Mouse (Mus musculus): ENCODE measurements around the gene Sacs. TPM values are rescaled to one million over a fixed set of nuclear protein-coding genes. Genes with fewer than 3 reads are reported as not detected.

The Sacs gene
- polyA plus RNA-seq, 1 experiment: 0.88 TPM

GRCm38 (mm10) chr14:61235846-61236474 lies 97.7 kb downstream of the Sacs start:
- Histone ChIP-seq H3K4me1 (ENCODE audit: control insufficient read depth, insufficient read depth, insufficient read length) (no peaks in the 10 kb centered on the region), H3K27ac (ENCODE audit: insufficient read depth, low read length) (no peak overlapping the region), H3K36me3 (ENCODE audit: control insufficient read depth, insufficient read depth, low read length) (no peaks in the 10 kb centered on the region), H3K4me3 (ENCODE audit: extremely low read depth, insufficient read depth, insufficient read length) (no peak overlapping the region), H3K27me3 (ENCODE audit: control insufficient read depth, insufficient read depth, low read length) (no peaks in the 10 kb centered on the region)
- TF ChIP-seq CTCF (IDR thresholded peaks at IDR 0.05; ENCODE audit: extremely low read depth, insufficient read depth, insufficient read length, insufficient replicate concordance) (no peak), POLR2A (IDR thresholded peaks at IDR 0.05; ENCODE audit: low read depth, low read length) (no peak)
- 75% methylated on average over 5 of the region's 5 CpGs for WGBS
- no peak for DNase-seq (ENCODE audit: low read depth in 1 of 2, low spot score in 2 of 2)

DNA sequence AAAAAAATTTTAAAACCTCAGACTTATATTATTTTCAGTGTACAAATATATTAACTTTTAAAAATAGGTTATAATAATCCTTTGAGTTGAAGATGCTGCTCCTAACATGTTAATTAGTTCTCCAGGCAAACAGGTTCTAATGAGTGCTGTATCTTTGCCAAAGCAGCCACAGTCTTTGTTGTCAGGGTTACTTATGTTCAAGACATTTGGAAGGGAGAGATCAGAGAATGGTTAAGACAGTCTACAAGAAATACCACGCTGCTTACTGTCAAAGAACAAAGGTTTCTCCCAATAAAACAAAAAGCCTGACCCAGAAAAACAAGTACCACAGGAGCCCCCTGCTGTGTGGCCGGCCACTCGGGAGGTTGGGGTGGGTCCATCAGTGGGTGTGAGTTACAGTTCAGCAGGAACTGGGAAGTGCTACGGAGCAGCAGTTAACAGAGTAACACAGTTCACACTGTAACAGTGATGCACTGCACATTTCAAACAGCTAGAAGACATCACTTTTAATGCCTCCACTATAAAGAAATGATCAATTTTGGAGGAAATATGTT lies 98.9 kb downstream of the Sacs start:
- no peak for TF ChIP-seq CTCF (IDR thresholded peaks at IDR 0.05; ENCODE audit: extremely low read depth, insufficient read depth, insufficient read length, insufficient replicate concordance)
- TF ChIP-seq POLR2A (IDR thresholded peaks at IDR 0.05; ENCODE audit: low read depth, low read length): no peak
- Histone ChIP-seq H3K36me3 (ENCODE audit: control insufficient read depth, insufficient read depth, low read length) (no peaks in the 10 kb centered on the region), H3K27me3 (ENCODE audit: control insufficient read depth, insufficient read depth, low read length) (no peaks in the 10 kb centered on the region), H3K4me3 (ENCODE audit: extremely low read depth, insufficient read depth, insufficient read length) (no peak overlapping the region), H3K27ac (ENCODE audit: insufficient read depth, low read length) (no peak overlapping the region), H3K4me1 (ENCODE audit: control insufficient read depth, insufficient read depth, insufficient read length) (no peaks in the 10 kb centered on the region)
- WGBS: 58% methylated on average over 4 of the region's 4 CpGs
- no peak for DNase-seq (ENCODE audit: low read depth in 1 of 2, low spot score in 2 of 2)

DNA sequence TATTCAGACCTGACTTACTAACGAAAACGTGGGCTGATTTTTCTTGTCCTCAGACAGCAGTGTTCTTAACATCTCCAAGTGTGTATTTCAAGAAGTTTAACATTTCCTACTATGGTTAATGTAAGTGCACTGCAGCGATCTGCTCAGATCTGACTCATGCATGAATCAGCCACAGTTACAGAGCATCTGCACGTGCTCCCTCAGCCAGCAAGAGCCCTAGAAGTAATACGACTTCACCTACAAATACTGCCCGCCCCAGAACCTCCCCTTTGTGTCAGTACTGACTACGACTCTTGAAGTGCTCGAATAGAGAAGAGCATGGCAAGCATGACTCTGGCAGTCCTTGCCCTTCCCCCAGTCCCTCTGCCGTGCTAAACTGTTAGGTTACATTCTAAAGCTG lies 100.5 kb downstream of the Sacs start:
- 54% methylated on average over 9 of the region's 9 CpGs for WGBS

GRCm38 (mm10) chr14:61242611-61243010 lies 104.4 kb downstream of the Sacs start:
- H3K27me3 ChIP-seq (ENCODE audit: control insufficient read depth, insufficient read depth, low read length): no peaks in the 10 kb centered on the region
- H3K4me1 ChIP-seq (ENCODE audit: control insufficient read depth, insufficient read depth, insufficient read length): no peaks in the 10 kb centered on the region
- H3K4me3 ChIP-seq (ENCODE audit: extremely low read depth, insufficient read depth, insufficient read length): no peak overlapping the region
- H3K36me3 ChIP-seq (ENCODE audit: control insufficient read depth, insufficient read depth, low read length): no peaks in the 10 kb centered on the region
- WGBS: 38% methylated on average over 6 of the region's 6 CpGs
- H3K27ac ChIP-seq (ENCODE audit: insufficient read depth, low read length): no peak overlapping the region
- TF ChIP-seq POLR2A (IDR thresholded peaks at IDR 0.05; ENCODE audit: low read depth, low read length) (no peak), CTCF (IDR thresholded peaks at IDR 0.05; ENCODE audit: extremely low read depth, insufficient read depth, insufficient read length, insufficient replicate concordance) (no peak)
- no peak for DNase-seq (ENCODE audit: low read depth in 1 of 2, low spot score in 2 of 2)

More for the DNA sequence above, 100.5 kb downstream of the Sacs start:
- DNase-seq (ENCODE audit: low read depth in 1 of 2, low spot score in 2 of 2): no peak
- no peaks in the 10 kb centered on the region for H3K36me3 ChIP-seq (ENCODE audit: control insufficient read depth, insufficient read depth, low read length)
- no peaks in the 10 kb centered on the region for H3K4me1 ChIP-seq (ENCODE audit: control insufficient read depth, insufficient read depth, insufficient read length)
- H3K27ac ChIP-seq (ENCODE audit: insufficient read depth, low read length): no peak overlapping the region
- no peaks in the 10 kb centered on the region for H3K27me3 ChIP-seq (ENCODE audit: control insufficient read depth, insufficient read depth, low read length)
- no peak overlapping the region for H3K4me3 ChIP-seq (ENCODE audit: extremely low read depth, insufficient read depth, insufficient read length)
- TF ChIP-seq CTCF (IDR thresholded peaks at IDR 0.05; ENCODE audit: extremely low read depth, insufficient read depth, insufficient read length, insufficient replicate concordance): no peak
- no peak for TF ChIP-seq POLR2A (IDR thresholded peaks at IDR 0.05; ENCODE audit: low read depth, low read length)

GRCm38 (mm10) chr14:61246444-61246843 lies 108.2 kb downstream of the Sacs start:
- no peak for TF ChIP-seq POLR2A (IDR thresholded peaks at IDR 0.05; ENCODE audit: low read depth, low read length)
- TF ChIP-seq CTCF (IDR thresholded peaks at IDR 0.05; ENCODE audit: extremely low read depth, insufficient read depth, insufficient read length, insufficient replicate concordance): no peak
- no peaks in the 10 kb centered on the region for H3K4me1 ChIP-seq (ENCODE audit: control insufficient read depth, insufficient read depth, insufficient read length)
- no peak overlapping the region for H3K4me3 ChIP-seq (ENCODE audit: extremely low read depth, insufficient read depth, insufficient read length)
- H3K27ac ChIP-seq (ENCODE audit: insufficient read depth, low read length): no peak overlapping the region
- H3K27me3 ChIP-seq (ENCODE audit: control insufficient read depth, insufficient read depth, low read length): no peaks in the 10 kb centered on the region
- no peak for DNase-seq (ENCODE audit: low read depth in 1 of 2, low spot score in 2 of 2)
- 89% methylated on average over 3 of the region's 3 CpGs for WGBS
- H3K36me3 ChIP-seq (ENCODE audit: control insufficient read depth, insufficient read depth, low read length): no peaks in the 10 kb centered on the region

DNA sequence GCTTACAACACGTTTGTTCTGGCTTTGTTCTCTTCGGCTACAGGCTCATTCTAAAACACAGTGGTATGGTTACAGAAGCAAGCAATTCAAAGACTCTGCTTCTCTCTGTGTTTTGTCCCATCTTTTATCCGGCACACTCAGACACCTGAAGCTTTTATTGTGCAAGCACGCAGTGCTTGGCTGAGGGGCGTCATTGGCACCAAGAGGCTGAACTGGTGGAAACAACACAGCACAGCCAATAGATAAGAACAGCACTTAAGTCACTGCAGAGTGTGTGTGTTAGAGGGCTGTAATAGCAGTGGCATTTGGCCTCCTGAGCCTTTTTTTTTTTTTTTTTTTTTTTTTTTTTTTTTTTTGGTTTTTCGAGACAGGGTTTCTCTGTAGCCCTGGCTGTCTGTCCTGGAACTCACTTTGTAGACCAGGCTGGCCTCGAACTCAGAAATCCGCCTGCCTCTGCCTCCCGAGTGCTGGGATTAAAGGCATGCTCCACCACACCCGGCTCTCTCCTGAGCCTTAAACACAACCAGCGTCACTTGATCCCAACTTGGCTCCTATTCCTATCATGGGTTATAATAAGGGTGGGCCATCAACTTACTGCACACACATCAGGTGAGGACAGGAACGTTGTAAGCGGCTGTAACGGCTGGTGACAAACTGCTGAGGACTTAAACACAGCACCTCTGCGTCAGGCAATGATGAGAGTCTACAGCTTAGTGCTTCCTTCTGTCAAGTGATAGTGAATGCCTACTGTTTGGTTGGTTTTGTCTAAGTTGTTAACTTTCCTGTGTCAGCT lies 114.5 kb downstream of the Sacs start:
- H3K27ac ChIP-seq (ENCODE audit: insufficient read depth, low read length): no peak overlapping the region
- WGBS: 86% methylated on average over 15 of the region's 15 CpGs
- H3K4me3 ChIP-seq (ENCODE audit: extremely low read depth, insufficient read depth, insufficient read length): no peak overlapping the region
- DNase-seq (ENCODE audit: low read depth in 1 of 2, low spot score in 2 of 2): no peak
- TF ChIP-seq POLR2A (IDR thresholded peaks at IDR 0.05; ENCODE audit: low read depth, low read length) (no peak), CTCF (IDR thresholded peaks at IDR 0.05; ENCODE audit: extremely low read depth, insufficient read depth, insufficient read length, insufficient replicate concordance) (no peak)
- H3K36me3 ChIP-seq (ENCODE audit: control insufficient read depth, insufficient read depth, low read length): no peaks in the 10 kb centered on the region
- no peaks in the 10 kb centered on the region for H3K27me3 ChIP-seq (ENCODE audit: control insufficient read depth, insufficient read depth, low read length)
- H3K4me1 ChIP-seq (ENCODE audit: control insufficient read depth, insufficient read depth, insufficient read length): no peaks in the 10 kb centered on the region

Data from spleen, adult 2 months (tissue).